ENCODE assay signal across 9 mouse cellular contexts in genomic region chr2:18635052-18635451, GRCm38 (mm10). TPM values are rescaled to one million over a fixed set of nuclear protein-coding genes. Genes with fewer than 3 reads are reported as not detected.
A peak's percentile ranks its signal among the peaks of the same experiment; 100 is the strongest.
DNase-seq lines count a peak whose midpoint lies in the region; ATAC-seq lines count a peak whose summit lies in the region.
"Had no signal": no experiment of that assay in that cellular context is flagged by ENCODE, and none has a peak within 500 bp of the region (broad histone marks: within the 10 kb centered on the region; RNA-seq: fewer than 3 reads in every experiment).

No protein-coding gene starts in this region.

- H3K9me3 ChIP-seq in heart, embryonic 10.5 days: no peaks in the 10 kb centered on the region
- no peaks in the 10 kb centered on the region for H3K9me3 ChIP-seq in midbrain, embryonic 15.5 days
- H3K9me3 ChIP-seq: liver, embryonic 13.5 days had no signal

- H3K36me3 ChIP-seq in heart, embryonic 10.5 days: no peaks in the 10 kb centered on the region
- H3K36me3 ChIP-seq in midbrain, embryonic 15.5 days (replicated peaks): no peaks in the 10 kb centered on the region
- H3K36me3 ChIP-seq: liver, embryonic 13.5 days had no signal

- H3K4me2 ChIP-seq in midbrain, embryonic 15.5 days: no peak overlapping the region
- H3K4me2 ChIP-seq: liver, embryonic 13.5 days had no signal

- 90% methylated on average over 8 of the region's 8 CpGs for whole genome bisulfite sequencing in heart, embryonic 10.5 days
- 84% methylated on average over 8 of the region's 8 CpGs for WGBS in midbrain, embryonic 15.5 days

- H3K4me1 ChIP-seq in heart, embryonic 10.5 days: no peaks in the 10 kb centered on the region
- H3K4me1 ChIP-seq in midbrain, embryonic 15.5 days: no peaks in the 10 kb centered on the region
- H3K4me1 ChIP-seq: liver, embryonic 13.5 days had no signal

- H3K4me3 ChIP-seq in heart, embryonic 10.5 days: no peak overlapping the region
- no peak overlapping the region for H3K4me3 ChIP-seq in midbrain, embryonic 15.5 days
- H3K4me3 ChIP-seq: liver, embryonic 13.5 days had no signal

- peaks cover 4% of the 10 kb centered on the region; the same call in 1 of the 2 replicates for H3K27me3 ChIP-seq in heart, embryonic 10.5 days (ENCODE audit: insufficient read depth, poor library complexity, severe bottlenecking)
- no peaks in the 10 kb centered on the region for H3K27me3 ChIP-seq in midbrain, embryonic 15.5 days (replicated peaks)
- H3K27me3 ChIP-seq: liver, embryonic 13.5 days had no signal

- H3K9ac ChIP-seq in midbrain, embryonic 15.5 days: no peak overlapping the region
- H3K9ac ChIP-seq: liver, embryonic 13.5 days had no signal

- no peak overlapping the region for H3K27ac ChIP-seq in heart, embryonic 10.5 days
- H3K27ac ChIP-seq in midbrain, embryonic 15.5 days: no peak overlapping the region
- H3K27ac ChIP-seq: liver, embryonic 13.5 days had no signal

- peak; percentile 54; the same call in 1 of the 2 replicates for ATAC-seq in midbrain, embryonic 15.5 days (replicated peaks)

- DNase-seq in heart, adult 8-10 months (ENCODE audit: low spot score): peak; percentile 30
- DNase-seq in heart, embryonic 10.5 days (ENCODE audit: low spot score): no peak
- peak; percentile 43 for DNase-seq in adipocyte (ENCODE audit: low spot score)
- peak; percentile 59 to 69 for DNase-seq in frontal cortex, postnatal 10 days (ENCODE audit: low spot score in 2 of 2)
- peak; percentile 79 to 81 for DNase-seq in kidney, postnatal 25 days
- DNase-seq in yolk sac, embryonic 10.5 days (ENCODE audit: low spot score): no peak
- no peak for DNase-seq in adrenal gland, postnatal 4 days (ENCODE audit: low spot score in 2 of 2)
- DNase-seq: liver, embryonic 13.5 days had no signal

RNA-seq across cellular contexts. Expression of gene Commd3, which starts 37.1 kb away (rescaled TPM):
- total RNA-seq in heart, adult 8-10 months (2022): 100 to 1,000 TPM in 1 of 4 experiments, 10 to 100 TPM in 3; 88.6 to 108 (median 96.9) TPM
- 106 and 113 TPM in 2 replicates for polyA plus RNA-seq in heart, embryonic 10.5 days (2016; fragmentation: Nextera tagmentation; extraction: Ambion mirVana)
- 179 and 185 TPM in 2 replicates for polyA plus RNA-seq in midbrain, embryonic 15.5 days (2015; fragmentation: Nextera tagmentation; extraction: Ambion mirVana)
- 100 to 1,000 TPM; 117 to 135 TPM for total RNA-seq in adrenal gland, postnatal 4 days (2021)

RNA-seq across cellular contexts. Expression of gene Bmi1, which starts 41.8 kb away (rescaled TPM):
- 10 to 100 TPM; 51.9 to 74.4 (median 64.3) TPM for total RNA-seq in heart, adult 8-10 months (2022)
- polyA plus RNA-seq in heart, embryonic 10.5 days (2016; fragmentation: Nextera tagmentation; extraction: Ambion mirVana): 10.0 and 16.0 TPM in 2 replicates
- polyA plus RNA-seq in midbrain, embryonic 15.5 days (2015; fragmentation: Nextera tagmentation; extraction: Ambion mirVana): 22.0 and 25.0 TPM in 2 replicates
- 10 to 100 TPM; 46.6 to 50.7 TPM for total RNA-seq in adrenal gland, postnatal 4 days (2021)

RNA-seq across cellular contexts. Expression of gene Spag6, which starts 58.8 kb away (rescaled TPM):
- under 1 TPM in 3 of 4 experiments, not detected in 1; 0.38 to 0.65 (median 0.49) TPM for total RNA-seq in heart, adult 8-10 months (2022)
- not detected in 2 replicates for polyA plus RNA-seq in heart, embryonic 10.5 days (2016; fragmentation: Nextera tagmentation; extraction: Ambion mirVana)
- polyA plus RNA-seq in midbrain, embryonic 15.5 days (2015; fragmentation: Nextera tagmentation; extraction: Ambion mirVana): 0.14 and 0.17 TPM in 2 replicates
- 1 to 10 TPM; 1.2 to 1.4 TPM for total RNA-seq in adrenal gland, postnatal 4 days (2021)
- polyA plus RNA-seq: liver, embryonic 13.5 days had no signal

Comparison
In these comparisons a context has a peak if more than half of its experiments do, and no peak if none do; other contexts are left out.
1. DNase-seq: peak in heart, adult 8-10 months (single experiment), adipocyte (single experiment), frontal cortex, postnatal 10 days (2 of 2) and kidney, postnatal 25 days (2 of 2); none in heart, embryonic 10.5 days (single experiment), yolk sac, embryonic 10.5 days (single experiment) and adrenal gland, postnatal 4 days (0 of 2).